Mouse (Mus musculus) left cerebral cortex, postnatal 25 days (tissue): ENCODE data around the gene Ctf2. TPM values are rescaled to one million over a fixed set of nuclear protein-coding genes. Genes with fewer than 3 reads are reported as not detected.
"Not testable (repeated sequence)": the region's sequence is repeated elsewhere in the genome, so short reads cannot be mapped to it uniquely, and the experiment has no call there.

Experiments used
- DNase-seq, 2 experiments: peaks; one replicate each; pipeline ENCODE4 v3.0.0; 2022; ENCODE audit warnings: low spot score in 2 of 2, mixed read lengths in 1 of 2
- intact Hi-C: fragments of 180-260 bp; cut with DNase I; formaldehyde crosslinking; loops from one replicate; pipeline ENCODE4 v1.15.1; 2025
- total RNA-seq, 2 experiments: library from RNA; stranded (reverse); gene quantifications; 2 replicates each; pipeline ENCODE4 v1.2.3; 2021

Gene Ctf2
- total RNA-seq: not detected

GRCm38 (mm10) chr7:127732066-127732465 is at the start of gene Ctf2:
TSS of gene Ctf2 (minus strand) at chr7:127732166.
- intact Hi-C loops, DNase-seq: not testable (repeated sequence)

GRCm38 (mm10) chr7:127778350-127778749 is 46.4 kb upstream of the Ctf2 start:
- intact Hi-C loops: no loop called here

GRCm38 (mm10) chr7:127777474-127778266 is 45.7 kb upstream of the Ctf2 start:
- peak in 1 of 2 experiments; percentile 43 for DNase-seq
- intact Hi-C loops: loop anchor here (1.0 kb wide), 3 partner anchors 47 to 98 kb away; partner anchors contain the start of genes Stx1b and Stx4a

More at GRCm38 (mm10) chr7:127778350-127778749, 46.4 kb upstream of the Ctf2 start:
- DNase-seq: no peak

- DNase-seq: peak; percentile 98
- intact Hi-C loops: loop anchor here (1.0 kb wide), 3 partner anchors 47 to 98 kb away; partner anchors contain the start of genes Stx1b and Stx4a
These were observed 45.0 kb upstream of the Ctf2 start for GRCm38 (mm10) chr7:127776878-127777473.

GRCm38 (mm10) chr7:127776426-127776825 is 44.5 kb upstream of the Ctf2 start, which contains the start of gene Setd1a:
TSS of gene Setd1a (plus strand) at chr7:127776670.
- intact Hi-C loops: no loop called here
- DNase-seq: peak; percentile 88 to 93

GRCm38 (mm10) chr7:127775837-127776236 is 43.9 kb upstream of the Ctf2 start:
- intact Hi-C loops: not testable (repeated sequence)

GRCm38 (mm10) chr7:127773664-127774384 is 41.9 kb upstream of the Ctf2 start:
- peak; percentile 57 to 68 for DNase-seq
- intact Hi-C loops: loop anchor here (5.0 kb wide), 1 partner anchor 163 kb away; no protein-coding TSS in a partner anchor

More at GRCm38 (mm10) chr7:127775837-127776236, 43.9 kb upstream of the Ctf2 start:
- DNase-seq: not testable (repeated sequence)

- no peak for DNase-seq
- intact Hi-C loops: loop anchor here (5.0 kb wide), 1 partner anchor 165 kb away; no protein-coding TSS in a partner anchor
These were observed 40.6 kb upstream of the Ctf2 start for GRCm38 (mm10) chr7:127772557-127772956.

- intact Hi-C loops: loop anchor here (5.0 kb wide), 1 partner anchor 165 kb away; no protein-coding TSS in a partner anchor
- DNase-seq: no peak
These were observed 40.1 kb upstream of the Ctf2 start for GRCm38 (mm10) chr7:127772080-127772479.

GRCm38 (mm10) chr7:127771262-127771661 is 39.3 kb upstream of the Ctf2 start:
- intact Hi-C loops: loop anchor here (5.0 kb wide), 1 partner anchor 166 kb away; no protein-coding TSS in a partner anchor
- DNase-seq: peak; percentile 64 to 84

GRCm38 (mm10) chr7:127770039-127770905 is 38.3 kb upstream of the Ctf2 start:
- intact Hi-C loops: loop anchor here (5.0 kb wide), 1 partner anchor 167 kb away; no protein-coding TSS in a partner anchor
- no peak for DNase-seq

- intact Hi-C loops: loop anchor here (5.0 kb wide), 1 partner anchor 168 kb away; no protein-coding TSS in a partner anchor
These were observed 37.7 kb upstream of the Ctf2 start, which contains the start of gene Orai3 for GRCm38 (mm10) chr7:127769651-127770038. TSS of gene Orai3 (plus strand) at chr7:127769815.

GRCm38 (mm10) chr7:127768997-127769593 is 37.1 kb upstream of the Ctf2 start:
- intact Hi-C loops: no loop called here
- peak; percentile 97 to 99 for DNase-seq

More at GRCm38 (mm10) chr7:127769651-127770038, 37.7 kb upstream of the Ctf2 start, which contains the start of gene Orai3:
- DNase-seq: peak; percentile 85 to 92

GRCm38 (mm10) chr7:127768346-127768996 is 36.5 kb upstream of the Ctf2 start:
- no peak for DNase-seq
- intact Hi-C loops: no loop called here

GRCm38 (mm10) chr7:127767671-127768345 is 35.8 kb upstream of the Ctf2 start:
- DNase-seq: no peak
- intact Hi-C loops: no loop called here

- DNase-seq: no peak
- intact Hi-C loops: no loop called here
These were observed 35.1 kb upstream of the Ctf2 start for GRCm38 (mm10) chr7:127766851-127767609.
